Mouse (Mus musculus) monocyte, adult 2 months (primary cell): ENCODE results near the gene Snai3.

Experiments used
- DNase-seq, 2 experiments: peaks; one replicate each; pipeline ENCODE4 v3.0.0; 2022; ENCODE audit warnings: low spot score in 2 of 2, low read depth in 1 of 2

The Snai3 gene

GRCm38 (mm10) chr8:122431694-122432442 lies 28.7 kb downstream of the Snai3 start:
- peak in 1 of 2 experiments; percentile 44 for DNase-seq

GRCm38 (mm10) chr8:122430646-122431045 lies 29.9 kb downstream of the Snai3 start:
- DNase-seq: no peak

DNA sequence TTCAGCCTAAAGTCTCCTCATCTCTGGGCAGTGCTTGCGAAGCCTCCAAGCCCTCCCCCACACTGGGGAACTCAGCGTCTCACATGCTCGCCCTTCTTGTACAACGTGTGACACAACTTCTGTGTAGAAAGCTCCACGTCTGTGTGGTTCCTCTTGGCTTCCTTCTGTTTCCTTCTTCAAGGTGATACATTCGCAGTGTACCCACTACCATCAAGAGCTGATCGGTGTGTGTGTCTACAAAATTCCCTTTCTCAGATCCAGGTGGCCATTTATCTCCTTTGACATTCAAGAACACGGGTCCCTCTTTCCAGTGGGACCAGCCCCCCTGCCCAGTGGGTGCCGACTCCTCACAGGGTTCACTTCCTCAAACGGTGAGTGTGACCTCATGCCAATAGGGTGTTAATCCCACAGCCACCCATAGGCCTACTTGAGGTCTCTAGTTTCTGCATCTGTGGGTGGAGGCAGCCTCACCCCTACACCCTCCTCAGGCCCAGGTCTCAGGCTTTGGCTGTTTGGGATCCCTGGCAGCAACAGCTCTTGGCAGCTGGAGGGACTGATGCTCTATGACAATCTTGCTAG lies 30.4 kb downstream of the Snai3 start:
- DNase-seq: peak; percentile 80 to 85

DNA sequence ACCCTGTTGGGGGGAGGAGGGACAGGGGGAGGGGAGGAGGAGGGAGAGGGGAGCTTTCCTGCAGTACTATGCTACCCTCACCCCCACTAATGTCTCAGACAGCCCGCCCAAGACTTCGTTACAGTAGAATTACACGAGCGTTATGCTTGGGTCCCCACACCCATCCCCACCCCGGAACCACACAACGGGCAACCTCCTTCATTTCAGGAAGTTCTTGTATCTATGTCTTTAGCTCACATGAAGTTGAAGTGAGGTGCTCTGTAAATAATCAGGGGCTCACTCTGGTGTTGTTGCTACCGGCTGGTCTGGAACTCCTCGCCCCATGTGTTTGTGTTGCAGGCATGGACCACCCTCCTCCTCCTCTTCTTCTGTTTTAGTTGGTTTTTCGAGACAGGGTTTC lies 32.4 kb downstream of the Snai3 start:
- no peak for DNase-seq

- no peak for DNase-seq
Observed at GRCm38 (mm10) chr8:122427607-122428006, 32.9 kb downstream of the Snai3 start.

DNA sequence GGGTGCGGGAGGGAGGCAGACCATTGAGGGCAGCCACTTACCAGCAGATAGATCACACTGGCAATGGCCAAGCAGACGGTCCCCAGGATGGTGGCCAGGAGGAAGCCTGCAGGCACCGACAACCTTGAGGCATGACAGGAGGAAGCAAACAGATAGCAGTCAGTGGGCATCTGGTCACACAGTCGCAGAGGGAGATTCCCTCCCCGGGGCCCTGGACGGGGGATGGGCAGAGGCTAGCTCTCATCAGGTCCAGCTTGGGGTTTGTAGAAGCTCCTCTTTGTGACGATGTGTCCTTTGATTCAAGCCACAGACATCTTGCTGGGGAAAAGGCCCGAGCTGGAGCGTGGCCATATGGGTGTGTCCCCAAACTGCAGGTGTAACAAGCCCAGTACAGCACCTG lies 34.4 kb downstream of the Snai3 start:
- DNase-seq: no peak

GRCm38 (mm10) chr8:122423659-122424058 lies 36.9 kb downstream of the Snai3 start:
- DNase-seq: no peak

DNA sequence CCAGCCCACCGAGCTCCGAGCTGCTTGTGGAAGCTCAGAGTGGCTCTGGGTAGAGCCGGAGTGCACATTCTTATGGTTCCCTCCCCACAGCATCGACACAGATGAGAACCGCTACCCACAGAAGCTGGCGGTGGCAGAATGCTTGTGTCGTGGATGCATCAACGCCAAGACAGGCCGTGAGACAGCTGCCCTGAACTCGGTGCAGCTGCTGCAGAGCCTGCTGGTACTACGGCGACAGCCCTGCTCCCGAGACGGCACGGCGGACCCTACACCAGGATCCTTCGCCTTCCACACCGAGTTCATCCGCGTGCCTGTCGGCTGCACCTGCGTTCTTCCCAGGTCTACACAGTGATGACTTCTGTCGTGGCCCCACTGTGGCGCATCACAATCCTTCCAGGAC lies 37.3 kb downstream of the Snai3 start:
- DNase-seq: no peak

DNA sequence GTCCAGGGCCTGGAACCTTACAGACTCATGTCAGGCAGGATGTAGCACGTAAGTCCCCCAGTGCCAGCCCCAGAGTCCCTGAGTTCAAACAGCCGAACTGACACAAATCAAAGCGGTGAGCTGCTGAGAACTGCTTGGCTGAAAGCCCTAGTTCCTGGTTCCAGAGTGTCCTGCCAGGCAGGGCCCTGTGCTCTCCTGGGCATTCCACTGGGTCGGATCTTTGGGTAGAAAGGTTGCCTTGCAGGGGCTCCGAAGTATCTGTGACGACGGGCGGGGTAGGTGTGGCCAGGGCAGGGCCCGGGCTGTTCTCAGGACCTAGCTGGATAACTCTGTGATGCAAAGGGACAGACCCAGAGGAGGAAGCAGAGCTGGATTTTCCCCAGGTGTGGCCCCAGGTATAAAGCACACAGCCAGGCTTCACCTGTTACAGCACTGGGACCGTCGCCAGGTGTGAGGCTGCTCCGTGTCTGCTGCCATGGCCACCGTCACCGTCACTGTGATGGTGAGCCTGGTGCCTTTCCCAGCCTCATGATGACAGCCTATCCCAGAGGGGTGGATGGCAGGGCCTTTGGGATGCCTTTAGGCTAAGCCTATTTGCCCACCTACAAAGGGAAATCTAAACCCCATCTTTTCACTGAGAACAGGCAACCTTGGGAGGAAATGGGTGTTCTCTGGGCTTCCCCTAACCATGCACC lies 39.0 kb downstream of the Snai3 start, which contains the start of gene Il17c:
Il17c (plus strand) TSS at position 645 of the 695 bp plus-strand sequence.
- DNase-seq: no peak

GRCm38 (mm10) chr8:122419881-122420555 lies 40.5 kb downstream of the Snai3 start:
- DNase-seq: no peak

DNA sequence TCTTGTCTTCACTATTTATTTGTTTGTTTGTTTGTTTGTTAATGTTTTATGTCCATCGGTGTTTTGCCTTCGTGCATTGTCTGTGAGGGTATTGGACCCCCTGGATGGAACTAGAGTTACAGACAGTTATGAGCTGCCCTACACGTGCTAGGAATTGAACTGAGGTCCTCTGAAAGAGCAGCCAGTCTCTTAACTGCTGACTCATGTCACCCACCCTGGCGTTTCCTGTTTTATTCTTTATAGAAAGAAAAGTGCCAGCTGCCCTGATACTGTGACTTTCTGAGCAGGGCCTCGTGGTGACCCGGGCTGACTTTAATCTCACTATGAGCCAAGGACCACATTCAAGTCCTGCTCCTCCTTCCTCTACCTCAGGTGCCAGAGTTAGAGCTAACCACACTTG lies 45.0 kb downstream of the Snai3 start:
- no peak for DNase-seq

DNA sequence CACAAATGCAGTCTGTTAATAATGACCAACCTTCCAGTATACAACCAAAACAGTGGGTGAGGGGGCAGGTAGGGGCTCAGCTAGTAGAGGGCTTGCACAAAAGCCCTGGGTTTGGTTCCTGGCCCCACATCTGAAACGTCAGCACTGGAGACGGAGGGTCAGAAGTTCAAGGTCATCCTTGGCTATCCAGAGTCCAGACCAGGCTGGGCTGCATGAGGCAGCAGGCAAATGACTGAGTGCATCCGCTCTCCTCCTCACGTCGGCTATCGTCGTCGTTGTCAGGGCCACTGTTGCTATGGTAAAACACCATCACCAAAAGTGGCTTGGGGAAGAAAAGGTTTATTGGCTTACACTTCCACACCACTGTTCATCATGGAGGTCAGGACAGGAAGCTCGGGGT lies 46.2 kb downstream of the Snai3 start:
- no peak for DNase-seq

DNA sequence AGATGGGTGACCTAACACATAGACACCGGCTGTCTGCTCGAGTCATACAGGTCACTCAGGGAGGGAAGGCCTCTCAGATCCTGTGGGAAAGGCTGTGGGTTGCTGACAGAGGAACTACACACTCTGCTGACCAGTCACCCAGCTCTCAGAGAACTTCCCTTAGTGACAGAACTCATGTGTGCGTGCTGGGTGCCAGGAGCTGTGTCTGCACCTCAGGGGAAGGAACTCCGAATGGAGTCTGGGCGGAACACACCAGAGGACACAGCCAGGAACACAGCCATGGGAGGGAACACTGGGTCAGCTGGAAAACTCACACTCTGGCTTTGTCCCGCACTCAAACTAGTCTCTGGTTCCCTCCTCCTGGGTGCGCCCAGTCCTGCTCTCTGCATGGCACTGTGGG lies 52.9 kb downstream of the Snai3 start:
- no peak for DNase-seq

DNA sequence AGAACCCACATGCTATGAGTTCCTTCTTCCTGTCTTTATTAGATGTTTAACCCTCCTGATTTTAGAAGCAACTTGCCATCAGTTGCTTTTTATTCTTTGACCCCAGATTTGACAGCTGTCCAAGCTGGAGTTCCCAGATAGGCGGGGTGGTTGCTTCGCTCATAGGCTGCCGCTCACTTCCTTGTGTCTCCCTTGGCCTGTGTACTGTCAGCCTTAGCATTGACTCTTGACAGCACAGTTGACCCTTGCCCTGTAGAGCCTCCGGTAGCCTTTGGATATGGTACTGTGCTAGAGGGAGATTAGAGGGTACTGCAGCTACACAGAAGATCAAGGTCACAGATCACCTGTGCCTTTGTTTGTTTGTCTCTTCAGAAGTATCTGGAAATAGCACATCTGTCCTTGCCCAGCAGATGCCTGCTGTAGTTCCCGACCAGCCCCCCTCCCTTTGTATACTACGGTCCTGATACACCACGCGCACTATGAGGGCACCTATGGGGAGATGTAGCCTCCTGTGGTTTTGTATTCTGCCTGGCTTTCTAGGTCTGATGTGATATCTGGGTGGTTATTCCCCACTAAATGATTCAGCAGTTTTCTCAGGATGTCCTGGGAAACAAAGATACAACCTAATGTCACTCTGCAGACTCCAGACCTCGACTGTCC lies 55.3 kb downstream of the Snai3 start:
- no peak for DNase-seq
